Mouse (Mus musculus): ENCODE data around the gene Rps6ka3. TPM values are rescaled to one million over a fixed set of nuclear protein-coding genes. Genes with fewer than 3 reads are reported as not detected.

Gene Rps6ka3
- 5.7 and 6.4 TPM in 2 replicates for polyA plus RNA-seq (2016; fragmentation: Nextera tagmentation; extraction: Ambion mirVana)

DNA sequence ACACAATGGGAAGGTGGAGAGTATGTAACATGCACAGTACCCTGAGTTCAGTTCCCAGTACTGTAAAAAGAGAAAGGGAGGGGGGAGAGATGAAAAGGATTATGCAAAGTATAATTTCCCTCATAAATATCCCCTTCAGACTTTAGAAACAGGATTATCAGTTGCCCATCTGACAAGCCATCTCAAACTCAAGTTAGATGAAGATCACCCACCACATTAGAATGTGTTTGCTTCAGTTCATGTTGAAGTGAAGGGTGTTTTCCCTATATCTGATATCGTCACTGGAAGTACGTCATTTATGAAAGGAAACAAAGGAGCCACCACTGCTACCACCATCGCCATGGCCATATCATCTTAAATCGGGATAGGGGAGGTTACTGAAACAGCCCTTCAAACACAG is at the start of gene Rps6ka3:
TSS of gene Rps6ka3 (plus strand) at position 301 of the 400 bp plus-strand sequence.
- H3K4me3 ChIP-seq: no peak within 1 kb of the TSS
- H3K9ac ChIP-seq: no peak within 1 kb of the TSS
- no peaks in the 10 kb centered on the region for H3K4me1 ChIP-seq
- no peak for ATAC-seq (ENCODE audit: insufficient number of reproducible peaks, insufficient read depth, low FRiP score, low TSS enrichment)
- H3K36me3 ChIP-seq: no peaks in the 10 kb centered on the region
- H3K9me3 ChIP-seq: no peaks in the 10 kb centered on the region
- no peak within 1 kb of the TSS for H3K4me2 ChIP-seq (replicated peaks)
- H3K27me3 ChIP-seq: no peaks in the 10 kb centered on the region
- H3K27ac ChIP-seq: no peak within 1 kb of the TSS
- 87% methylated on average over 4 of the region's 4 CpGs for WGBS

DNA sequence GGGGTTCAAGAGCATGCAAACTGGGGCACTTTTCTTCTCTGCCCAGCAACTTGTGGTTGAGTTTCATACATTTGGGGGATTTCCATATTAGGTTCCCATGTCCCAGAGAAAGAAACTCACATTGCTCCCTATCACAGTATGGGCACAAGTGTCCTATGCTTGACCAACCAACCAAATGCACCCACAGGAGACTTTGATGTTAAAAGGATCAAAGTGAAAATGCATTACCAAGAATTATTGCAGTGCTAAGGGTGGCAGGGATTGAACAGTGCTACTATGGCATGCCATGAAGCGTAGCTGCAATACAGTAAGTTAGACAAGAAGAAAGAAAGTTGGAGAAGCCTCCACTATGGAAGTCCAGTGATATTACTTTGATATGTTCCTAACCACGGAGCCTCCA is 40.9 kb upstream of the Rps6ka3 start:
- H3K27me3 ChIP-seq: no peaks in the 10 kb centered on the region

DNA sequence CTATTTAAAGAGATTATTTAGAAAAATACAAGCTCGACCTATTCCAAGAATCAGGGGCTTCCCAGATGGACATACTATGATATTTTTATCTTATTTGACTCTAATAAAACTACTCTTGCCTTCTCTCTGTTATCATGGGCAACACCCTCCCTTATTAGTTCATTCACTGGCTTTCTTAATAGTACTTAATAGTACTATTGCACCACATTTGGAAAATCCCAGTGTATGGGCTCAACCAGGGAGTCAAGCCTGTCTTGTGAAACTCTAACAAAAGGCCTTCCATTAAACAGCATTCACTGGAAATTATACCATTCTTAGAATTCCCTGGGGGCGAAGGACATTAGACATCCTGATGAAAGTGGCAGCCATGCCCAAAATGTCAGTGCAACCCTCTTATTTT is 38.5 kb upstream of the Rps6ka3 start:
- H3K27ac ChIP-seq: no peak overlapping the region
- H3K36me3 ChIP-seq: no peaks in the 10 kb centered on the region
- H3K4me1 ChIP-seq: no peaks in the 10 kb centered on the region
- no peaks in the 10 kb centered on the region for H3K27me3 ChIP-seq
- no peak overlapping the region for H3K9ac ChIP-seq
- no peak overlapping the region for H3K4me3 ChIP-seq
- H3K4me2 ChIP-seq (replicated peaks): no peak overlapping the region
- 77% methylated on average over 2 of the region's 2 CpGs for WGBS
- no peak for ATAC-seq (ENCODE audit: insufficient number of reproducible peaks, insufficient read depth, low FRiP score, low TSS enrichment)
- no peaks in the 10 kb centered on the region for H3K9me3 ChIP-seq

More for the DNA sequence above, 40.9 kb upstream of the Rps6ka3 start:
- no peak for ATAC-seq (ENCODE audit: insufficient number of reproducible peaks, insufficient read depth, low FRiP score, low TSS enrichment)
- Histone ChIP-seq H3K4me2 (replicated peaks) (no peak overlapping the region), H3K9me3 (no peaks in the 10 kb centered on the region), H3K36me3 (no peaks in the 10 kb centered on the region), H3K4me1 (no peaks in the 10 kb centered on the region), H3K4me3 (no peak overlapping the region), H3K9ac (no peak overlapping the region), H3K27ac (no peak overlapping the region)
- WGBS: 78% methylated on average over 2 of the region's 2 CpGs

DNA sequence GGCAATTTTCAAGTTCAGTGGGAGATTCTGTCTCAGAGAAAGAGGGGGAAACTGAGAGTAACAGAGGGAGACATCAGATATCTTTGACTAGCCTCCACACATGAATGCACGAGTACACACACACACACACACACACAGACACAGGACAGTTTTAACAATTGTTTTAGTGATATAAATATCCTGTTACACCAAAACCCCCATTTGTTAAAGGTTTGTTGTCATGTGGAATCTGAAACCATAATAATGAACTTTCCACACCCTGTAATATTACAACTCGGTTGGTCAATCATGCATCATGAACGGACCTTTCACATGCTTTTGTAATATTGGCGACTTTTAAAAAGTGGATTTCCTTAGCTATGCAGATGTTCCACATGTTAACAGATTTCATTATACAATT is 18.5 kb upstream of the Rps6ka3 start:
- H3K4me2 ChIP-seq (replicated peaks): no peak overlapping the region
- H3K9me3 ChIP-seq: no peaks in the 10 kb centered on the region
- no peaks in the 10 kb centered on the region for H3K27me3 ChIP-seq
- 74% methylated on average over 4 of the region's 4 CpGs for WGBS
- no peak for ATAC-seq (ENCODE audit: insufficient number of reproducible peaks, insufficient read depth, low FRiP score, low TSS enrichment)
- no peaks in the 10 kb centered on the region for H3K4me1 ChIP-seq
- H3K9ac ChIP-seq: no peak overlapping the region
- no peaks in the 10 kb centered on the region for H3K36me3 ChIP-seq
- no peak overlapping the region for H3K4me3 ChIP-seq
- no peak overlapping the region for H3K27ac ChIP-seq

DNA sequence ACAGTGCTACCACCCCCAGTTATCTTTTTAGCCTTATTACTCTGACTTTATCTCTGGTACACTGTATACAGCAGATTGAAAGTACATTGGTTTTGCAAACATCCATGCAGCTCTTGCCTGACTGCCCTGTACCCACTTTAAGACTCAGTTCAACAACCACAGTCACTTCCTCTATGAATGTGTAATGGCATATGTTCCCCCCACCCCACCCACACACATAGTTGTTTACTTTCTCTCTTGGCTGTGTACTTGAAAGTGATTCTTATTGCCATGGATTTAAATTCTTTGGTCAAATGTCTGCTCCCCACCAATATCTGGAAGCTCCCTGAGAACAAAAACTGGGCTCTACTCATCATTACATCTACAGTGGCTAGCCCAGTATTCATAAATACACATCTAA is 10.6 kb upstream of the Rps6ka3 start:
- Histone ChIP-seq H3K4me3 (no peak overlapping the region), H3K36me3 (no peaks in the 10 kb centered on the region), H3K9ac (no peak overlapping the region), H3K4me1 (no peaks in the 10 kb centered on the region), H3K27me3 (no peaks in the 10 kb centered on the region), H3K9me3 (no peaks in the 10 kb centered on the region), H3K27ac (no peak overlapping the region), H3K4me2 (replicated peaks) (no peak overlapping the region)
- ATAC-seq (ENCODE audit: insufficient number of reproducible peaks, insufficient read depth, low FRiP score, low TSS enrichment): no peak

DNA sequence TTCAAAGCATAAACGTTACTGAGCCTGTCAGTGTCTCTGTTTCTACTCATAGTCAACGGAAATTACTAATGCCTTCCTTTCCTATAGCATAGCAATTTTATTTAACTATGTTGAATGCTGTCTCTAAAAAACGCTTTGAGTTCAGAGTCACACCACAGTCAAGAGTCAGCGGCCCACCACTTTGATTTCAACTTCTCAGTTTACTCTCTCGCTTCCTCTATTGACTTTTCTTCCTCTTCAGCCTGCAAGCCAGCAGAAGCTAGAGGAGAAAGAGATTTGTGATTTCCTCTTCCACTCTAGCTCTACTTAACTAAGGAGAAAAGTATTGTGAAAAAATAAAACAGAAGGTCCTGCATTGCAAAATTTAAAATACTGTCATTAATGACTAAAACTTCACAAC is 10.0 kb upstream of the Rps6ka3 start:
- no peaks in the 10 kb centered on the region for H3K4me1 ChIP-seq
- no peaks in the 10 kb centered on the region for H3K9me3 ChIP-seq
- no peaks in the 10 kb centered on the region for H3K36me3 ChIP-seq
- no peak overlapping the region for H3K4me2 ChIP-seq (replicated peaks)
- no peak for ATAC-seq (ENCODE audit: insufficient number of reproducible peaks, insufficient read depth, low FRiP score, low TSS enrichment)
- WGBS: 67% methylated on average over 5 of the region's 5 CpGs
- H3K27ac ChIP-seq: no peak overlapping the region
- no peaks in the 10 kb centered on the region for H3K27me3 ChIP-seq
- no peak overlapping the region for H3K9ac ChIP-seq
- H3K4me3 ChIP-seq: no peak overlapping the region

DNA sequence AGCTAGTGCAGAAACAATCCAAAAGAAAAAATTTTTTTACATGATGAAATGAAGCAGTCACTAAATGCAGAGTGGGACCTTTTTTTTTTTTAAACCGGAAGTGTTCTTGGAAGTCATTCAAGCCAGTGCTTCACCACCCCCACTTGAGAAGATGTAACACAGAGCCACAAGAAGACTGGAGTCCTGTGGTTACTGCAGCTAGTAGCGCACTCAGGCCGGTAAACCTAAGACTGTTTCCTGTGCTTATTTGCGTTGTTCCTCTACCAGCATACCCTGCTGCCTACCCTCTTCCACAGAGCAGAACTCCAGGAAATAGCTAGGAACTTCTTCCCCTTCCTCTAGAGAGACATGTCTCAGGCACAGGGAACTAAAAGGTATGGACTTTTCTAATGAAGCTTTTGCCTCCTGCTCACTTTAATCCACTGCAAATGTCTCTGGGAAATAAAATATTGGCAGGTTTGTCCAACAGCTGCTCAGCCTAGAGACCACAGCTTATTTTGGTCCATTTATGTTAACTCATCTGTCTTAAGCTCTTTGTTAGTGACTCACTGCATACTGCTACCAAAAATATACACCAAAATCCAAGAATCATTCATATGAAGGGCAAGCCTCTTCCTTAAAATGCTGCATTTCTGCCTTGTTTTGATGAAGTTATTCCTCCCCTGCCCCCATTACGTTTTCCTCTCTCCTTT is 931 bp downstream of the Rps6ka3 start:
- Histone ChIP-seq H3K4me3 (no peak overlapping the region), H3K4me2 (replicated peaks) (no peak overlapping the region), H3K4me1 (no peaks in the 10 kb centered on the region), H3K27ac (no peak overlapping the region), H3K27me3 (no peaks in the 10 kb centered on the region), H3K9me3 (no peaks in the 10 kb centered on the region), H3K9ac (no peak overlapping the region), H3K36me3 (no peaks in the 10 kb centered on the region)
- WGBS: 71% methylated on average over 5 of the region's 5 CpGs
- ATAC-seq (ENCODE audit: insufficient number of reproducible peaks, insufficient read depth, low FRiP score, low TSS enrichment): no peak

DNA sequence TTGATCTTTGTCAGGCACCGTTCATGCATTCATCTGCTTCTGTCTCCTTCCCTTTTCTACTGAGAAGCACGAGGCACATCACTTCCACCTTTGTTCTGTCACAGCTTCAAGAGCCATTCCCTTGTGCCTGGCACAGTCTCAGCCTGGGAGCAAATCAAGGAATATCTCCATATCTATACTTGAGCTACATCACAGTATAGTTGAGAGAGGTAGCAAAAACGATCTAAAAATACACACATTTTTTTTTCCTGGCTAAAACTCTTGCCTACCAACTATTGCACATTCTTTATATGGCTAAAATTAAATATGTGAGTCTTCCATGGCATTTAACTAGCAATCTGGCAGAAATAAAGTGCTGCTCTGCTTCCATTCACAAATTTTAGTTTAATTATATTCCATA is 5.1 kb downstream of the Rps6ka3 start:
- H3K27me3 ChIP-seq: no peaks in the 10 kb centered on the region
- whole genome bisulfite sequencing: 27% methylated on average over 3 of the region's 3 CpGs
- H3K4me3 ChIP-seq: no peak overlapping the region

DNA sequence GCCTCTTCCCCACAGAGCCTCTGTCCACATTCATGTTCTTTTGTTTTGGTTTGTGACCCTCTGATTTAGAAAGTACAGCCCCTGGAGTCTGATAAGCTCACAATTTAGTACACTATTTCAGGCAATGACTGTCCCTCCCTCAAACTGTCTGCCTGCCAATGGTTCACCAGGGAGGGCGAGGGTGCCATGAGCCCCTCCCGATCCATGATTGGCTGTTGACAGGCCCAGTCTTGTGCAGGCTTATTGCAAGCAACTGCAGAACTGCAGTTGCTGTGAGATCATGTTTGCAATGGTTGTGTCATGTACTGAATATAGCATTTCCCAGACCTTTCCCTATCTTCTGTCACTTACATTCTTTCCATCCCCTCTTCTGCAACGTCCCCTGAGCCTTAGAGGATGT is 12.4 kb downstream of the Rps6ka3 start:
- ATAC-seq (ENCODE audit: insufficient number of reproducible peaks, insufficient read depth, low FRiP score, low TSS enrichment): no peak
- Histone ChIP-seq H3K4me2 (replicated peaks) (no peak overlapping the region), H3K27me3 (no peaks in the 10 kb centered on the region), H3K27ac (no peak overlapping the region), H3K4me1 (no peaks in the 10 kb centered on the region), H3K4me3 (no peak overlapping the region), H3K36me3 (no peaks in the 10 kb centered on the region), H3K9ac (no peak overlapping the region), H3K9me3 (no peaks in the 10 kb centered on the region)
- 72% methylated on average over 3 of the region's 3 CpGs for WGBS

More for the DNA sequence above, 5.1 kb downstream of the Rps6ka3 start:
- H3K4me2 ChIP-seq (replicated peaks): no peak overlapping the region
- H3K27ac ChIP-seq: no peak overlapping the region
- no peak overlapping the region for H3K9ac ChIP-seq
- no peaks in the 10 kb centered on the region for H3K9me3 ChIP-seq
- ATAC-seq (ENCODE audit: insufficient number of reproducible peaks, insufficient read depth, low FRiP score, low TSS enrichment): no peak
- H3K36me3 ChIP-seq: no peaks in the 10 kb centered on the region
- no peaks in the 10 kb centered on the region for H3K4me1 ChIP-seq

DNA sequence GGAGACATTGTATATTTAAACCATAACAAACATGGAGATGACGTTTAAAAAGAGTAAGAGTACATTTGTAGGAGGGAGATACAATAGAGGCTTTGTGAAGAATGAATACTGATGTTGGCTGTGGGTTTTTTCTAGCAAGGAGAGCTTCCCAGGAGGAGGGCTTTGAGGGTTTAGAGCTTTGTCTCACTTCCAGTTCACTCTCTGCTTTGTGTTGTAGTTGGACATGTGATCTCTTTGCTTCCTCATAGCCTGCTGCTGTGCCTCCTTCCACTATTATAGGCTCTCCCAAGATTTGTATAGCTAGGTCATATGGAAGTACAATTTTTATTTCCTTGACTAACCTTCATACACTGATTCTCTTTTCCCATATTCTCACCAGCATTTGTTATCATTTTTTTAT is 27.2 kb downstream of the Rps6ka3 start:
- H3K36me3 ChIP-seq: no peaks in the 10 kb centered on the region
- H3K4me3 ChIP-seq: no peak overlapping the region
- WGBS: 38% methylated on average over 1 of the region's 1 CpGs

DNA sequence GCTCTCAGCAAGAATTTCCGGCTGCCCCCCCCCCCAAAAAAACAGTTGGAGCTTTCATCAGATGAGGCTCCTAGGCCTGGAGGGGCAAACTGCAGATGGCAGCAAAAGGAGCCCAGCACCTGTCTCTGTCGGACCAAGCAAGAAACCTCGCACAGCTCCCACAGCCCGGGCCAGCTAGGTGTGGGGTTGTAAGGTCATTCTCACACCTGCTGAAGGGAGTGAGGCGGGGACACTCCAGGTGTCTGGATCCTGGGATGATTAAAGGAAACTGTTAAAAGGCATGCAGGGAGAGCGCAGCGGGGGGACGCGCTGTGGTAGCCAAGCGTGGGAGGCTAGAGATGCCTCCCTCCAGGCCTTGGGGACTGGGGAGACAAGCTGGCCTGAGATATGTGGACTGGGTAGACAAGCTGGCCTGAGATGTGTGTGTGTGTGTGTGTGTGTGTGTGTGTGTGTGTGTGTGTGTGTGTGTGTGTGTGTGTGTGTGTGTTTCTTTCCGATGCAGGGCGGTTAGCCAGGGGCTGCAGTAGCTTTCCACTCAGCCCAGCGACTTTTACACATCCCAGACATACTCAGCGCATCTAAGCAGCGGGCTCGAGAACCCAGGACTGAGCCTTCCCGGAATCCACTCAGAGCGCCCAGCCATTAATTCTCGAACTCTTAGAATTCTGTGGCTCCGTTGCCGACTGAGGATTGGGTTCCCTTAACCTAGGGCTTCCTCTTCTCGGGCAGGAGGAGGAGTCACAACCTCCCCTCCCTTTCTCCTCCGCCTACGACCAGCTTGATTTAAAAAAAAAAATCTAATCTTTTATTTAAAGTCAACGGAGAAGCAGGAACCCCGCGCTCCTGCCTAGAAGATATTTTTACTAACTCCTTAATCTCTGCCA is 44.1 kb downstream of the Rps6ka3 start:
- Histone ChIP-seq H3K9me3 (no peaks in the 10 kb centered on the region), H3K36me3 (no peaks in the 10 kb centered on the region), H3K4me1 (no peaks in the 10 kb centered on the region), H3K27ac (peak overlapping the region; percentile 88), H3K27me3 (peaks cover 2% of the 10 kb centered on the region; the same call in 1 of the 2 replicates), H3K4me2 (replicated peaks) (peak overlapping the region; percentile 53), H3K4me3 (peak overlapping the region; percentile 61), H3K9ac (peak overlapping the region; percentile 36)
- WGBS: 27% methylated on average over 25 of the region's 27 CpGs
- ATAC-seq (ENCODE audit: insufficient number of reproducible peaks, insufficient read depth, low FRiP score, low TSS enrichment): no peak

More for the DNA sequence above, 27.2 kb downstream of the Rps6ka3 start:
- Histone ChIP-seq H3K4me2 (replicated peaks) (no peak overlapping the region), H3K9me3 (no peaks in the 10 kb centered on the region), H3K4me1 (no peaks in the 10 kb centered on the region), H3K27me3 (no peaks in the 10 kb centered on the region), H3K9ac (no peak overlapping the region), H3K27ac (no peak overlapping the region)
- no peak for ATAC-seq (ENCODE audit: insufficient number of reproducible peaks, insufficient read depth, low FRiP score, low TSS enrichment)
